Mouse (Mus musculus): ENCODE measurements around the gene Hs3st3b1.

Hs3st3b1 gene

GRCm38 (mm10) chr11:63922091-63922621 is at the start of gene Hs3st3b1:
Hs3st3b1 (minus strand) TSS chr11:63922290.
- peak; percentile 95 for DNase-seq (ENCODE audit: low spot score in 2 of 2)

GRCm38 (mm10) chr11:63971462-63971861 is 49.4 kb upstream of the Hs3st3b1 start:
- no peak for DNase-seq (ENCODE audit: low spot score in 2 of 2)

DNA sequence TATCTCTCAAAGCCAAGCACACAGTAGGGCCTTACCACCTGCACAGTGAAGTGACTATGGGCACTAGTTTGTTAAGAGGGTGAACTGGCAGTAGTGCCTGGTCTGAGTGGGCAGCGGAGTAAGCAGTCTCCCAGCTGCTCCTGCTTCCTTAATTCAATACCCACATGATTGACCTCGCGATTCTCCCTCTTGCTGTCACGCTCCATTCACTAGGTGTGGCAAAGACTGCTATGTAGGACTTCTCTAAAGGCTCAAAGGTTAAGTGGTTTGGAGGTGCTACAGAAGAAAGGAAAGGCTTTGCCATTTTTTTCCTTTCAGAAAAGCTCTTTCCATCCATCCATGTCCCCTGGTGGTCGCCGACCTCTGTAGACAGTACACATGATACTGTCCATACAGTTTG is 48.7 kb upstream of the Hs3st3b1 start:
- DNase-seq (ENCODE audit: low spot score in 2 of 2): no peak

- DNase-seq (ENCODE audit: low spot score in 2 of 2): no peak
These were observed 47.3 kb upstream of the Hs3st3b1 start for GRCm38 (mm10) chr11:63969205-63969910.

DNA sequence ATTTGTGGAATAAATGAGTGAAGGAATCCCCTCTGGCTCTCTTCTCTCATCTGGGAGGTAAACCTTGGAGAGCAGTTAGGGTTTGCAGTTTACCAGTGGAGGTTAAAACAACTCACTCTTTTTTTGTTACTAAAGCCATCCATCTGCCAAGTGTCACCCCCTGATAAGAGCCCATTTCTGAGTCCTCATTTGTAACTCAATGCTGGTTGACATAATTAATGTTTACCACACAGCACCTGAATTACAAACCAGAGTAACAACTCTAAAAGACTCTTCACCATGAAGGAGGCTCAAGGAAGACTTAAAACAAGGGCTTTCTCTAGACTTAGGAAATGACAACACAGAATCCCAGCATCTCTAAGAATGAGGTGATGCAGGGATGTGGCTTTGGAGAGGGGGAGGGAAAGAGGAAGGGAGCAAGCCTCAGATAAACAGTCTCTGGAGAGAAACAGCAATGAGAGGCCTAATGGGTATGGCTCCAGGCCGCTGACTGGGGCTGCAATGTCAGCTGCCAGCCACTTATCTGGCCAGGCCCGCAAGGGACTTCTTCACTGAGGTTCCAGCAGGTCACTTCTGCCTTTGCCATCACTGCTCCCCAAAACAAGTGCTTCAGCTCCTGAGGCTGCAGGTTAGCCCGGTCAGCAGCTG is 46.4 kb upstream of the Hs3st3b1 start:
- no peak for DNase-seq (ENCODE audit: low spot score in 2 of 2)

- no peak for DNase-seq (ENCODE audit: low spot score in 2 of 2)
These were observed 45.7 kb upstream of the Hs3st3b1 start for GRCm38 (mm10) chr11:63967641-63968387.

DNA sequence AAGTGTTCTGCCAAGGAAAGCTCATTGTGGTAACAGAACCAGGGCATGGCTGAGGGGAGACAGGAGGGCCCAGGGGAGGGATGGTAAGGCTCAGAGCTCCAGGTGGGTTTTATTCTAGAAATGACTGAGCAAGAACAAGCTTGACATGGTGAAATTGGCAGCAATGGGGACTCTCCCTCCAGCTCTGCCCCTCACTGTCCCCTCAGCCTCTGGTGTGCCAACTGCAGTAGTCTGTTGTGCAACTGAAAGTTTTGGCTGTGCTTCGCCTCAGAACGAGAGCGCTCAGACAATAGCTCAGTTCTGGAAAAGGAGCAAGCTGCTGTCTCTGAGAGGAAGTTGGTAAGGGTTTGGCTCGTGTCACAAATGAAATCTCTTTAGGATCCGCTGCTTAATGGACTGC is 43.3 kb upstream of the Hs3st3b1 start:
- no peak for DNase-seq (ENCODE audit: low spot score in 2 of 2)

GRCm38 (mm10) chr11:63957207-63957606 is 35.1 kb upstream of the Hs3st3b1 start:
- DNase-seq (ENCODE audit: low spot score in 2 of 2): no peak

GRCm38 (mm10) chr11:63956748-63957147 is 34.7 kb upstream of the Hs3st3b1 start:
- no peak for DNase-seq (ENCODE audit: low spot score in 2 of 2)

GRCm38 (mm10) chr11:63953887-63954286 is 31.8 kb upstream of the Hs3st3b1 start:
- no peak for DNase-seq (ENCODE audit: low spot score in 2 of 2)

DNA sequence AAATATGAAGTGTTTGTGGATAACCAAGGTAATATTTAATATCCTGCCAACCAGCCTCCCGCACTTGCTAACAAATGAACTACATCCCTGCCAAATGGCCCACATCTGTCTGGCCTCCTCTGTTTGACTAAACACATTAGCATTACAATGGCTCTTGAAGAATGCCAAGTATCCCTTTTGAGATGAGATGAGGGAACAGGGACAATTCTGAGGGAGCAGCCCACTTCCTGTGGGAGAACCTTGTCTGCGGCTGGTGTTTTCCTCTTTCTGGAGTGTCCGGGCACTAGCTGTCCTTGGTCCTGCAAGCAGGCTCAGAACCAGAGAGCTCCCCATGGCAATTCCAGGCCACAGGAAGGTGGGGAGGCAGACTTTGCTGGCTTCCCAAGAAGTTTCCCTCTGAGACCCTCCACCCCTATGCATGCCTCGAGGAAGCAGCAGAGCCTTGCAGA is 30.7 kb upstream of the Hs3st3b1 start:
- DNase-seq (ENCODE audit: low spot score in 2 of 2): no peak

DNA sequence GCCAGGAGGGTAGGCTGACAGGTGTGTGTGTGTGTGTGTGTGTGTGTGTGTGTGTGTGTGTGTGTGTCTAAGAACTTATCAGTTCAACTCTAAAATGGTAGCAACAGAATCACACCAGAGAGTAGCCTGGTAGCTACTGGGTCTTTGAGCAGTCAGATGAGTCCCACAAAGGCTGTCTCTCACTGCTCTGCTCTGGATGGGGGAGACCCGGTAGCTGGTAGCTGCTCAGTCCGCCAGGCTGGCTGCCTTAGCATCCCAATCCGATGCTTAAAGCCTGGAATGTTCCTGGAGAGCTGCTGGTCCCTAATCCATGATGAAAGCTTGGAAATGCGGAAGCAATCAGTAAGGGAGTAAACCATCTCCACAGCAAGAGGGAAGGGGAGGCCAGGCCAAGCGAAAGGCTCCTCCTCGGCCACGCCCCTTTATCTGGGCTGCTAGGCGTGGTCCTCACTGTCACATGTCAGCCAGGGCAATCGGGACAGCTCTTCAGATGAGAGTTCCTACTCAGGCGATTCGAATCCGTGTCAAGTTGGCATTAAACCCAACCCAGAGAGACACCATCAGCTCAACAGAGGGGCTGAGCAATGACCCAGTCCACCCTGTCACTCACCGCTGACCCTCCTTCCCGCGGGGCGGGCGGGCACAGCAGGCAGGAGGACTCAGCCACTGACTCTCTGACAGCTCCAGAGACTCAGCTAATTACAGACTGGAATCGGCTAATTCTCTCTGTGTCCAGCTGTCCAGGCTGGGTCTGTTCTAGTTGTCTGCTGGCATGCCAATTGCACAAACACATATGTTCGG is 29.9 kb upstream of the Hs3st3b1 start:
- peak; percentile 63 to 67 for DNase-seq (ENCODE audit: low spot score in 2 of 2)

DNA sequence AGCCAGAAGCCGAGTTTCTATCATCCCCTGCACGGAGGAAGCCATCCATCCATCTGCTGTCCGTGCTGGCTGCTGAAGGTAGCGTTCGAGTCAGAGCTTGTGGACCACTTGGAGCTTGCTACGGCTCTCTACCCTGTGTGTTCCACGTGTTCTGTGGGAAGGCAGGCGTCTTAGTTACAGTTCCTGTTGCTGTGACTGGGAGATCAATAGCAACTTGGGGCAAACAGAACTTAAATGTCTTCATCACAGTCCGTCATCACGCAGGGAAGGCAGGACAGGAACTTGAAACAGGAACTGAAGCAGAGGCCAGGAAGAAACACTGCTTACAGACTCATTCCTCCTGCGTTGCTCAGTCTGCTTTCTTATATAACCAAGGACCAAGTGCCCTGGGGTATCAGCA is 26.3 kb upstream of the Hs3st3b1 start:
- no peak for DNase-seq (ENCODE audit: low spot score in 2 of 2)

GRCm38 (mm10) chr11:63947024-63947423 is 24.9 kb upstream of the Hs3st3b1 start:
- DNase-seq (ENCODE audit: low spot score in 2 of 2): peak in 1 of 2 experiments; percentile 44

- no peak for DNase-seq (ENCODE audit: low spot score in 2 of 2)
These were observed 21.9 kb upstream of the Hs3st3b1 start for GRCm38 (mm10) chr11:63943947-63944346.

DNA sequence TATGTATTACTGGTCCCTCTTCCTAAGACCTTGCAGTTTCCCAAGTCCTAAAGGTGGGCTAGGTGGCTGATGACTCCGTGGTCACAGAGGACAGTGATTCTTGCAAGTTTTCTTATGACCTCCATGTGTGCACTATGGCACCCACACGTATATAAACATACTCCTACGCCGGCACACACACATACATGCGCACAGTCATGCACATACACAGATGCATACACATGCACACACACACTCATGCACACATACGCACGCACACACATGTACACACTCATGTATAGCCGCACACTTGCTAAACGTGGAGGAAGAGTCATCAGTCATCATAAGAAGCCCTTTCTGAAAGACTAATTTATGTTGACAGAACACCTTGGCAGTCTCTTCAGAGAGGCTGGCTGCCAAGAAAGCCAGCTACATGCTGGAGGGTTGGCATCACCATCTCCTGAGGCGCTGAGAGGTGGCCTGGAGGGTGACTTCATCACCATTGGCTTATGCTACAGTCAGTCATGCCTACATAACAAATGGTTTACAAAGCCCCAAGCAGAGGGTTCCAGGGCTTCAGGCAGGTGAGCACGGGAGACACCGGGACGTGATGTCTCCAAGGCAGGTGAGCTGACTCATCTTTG is 21.3 kb upstream of the Hs3st3b1 start:
- no peak for DNase-seq (ENCODE audit: low spot score in 2 of 2)

- DNase-seq (ENCODE audit: low spot score in 2 of 2): no peak
These were observed 20.1 kb upstream of the Hs3st3b1 start for GRCm38 (mm10) chr11:63942177-63942576.

DNA sequence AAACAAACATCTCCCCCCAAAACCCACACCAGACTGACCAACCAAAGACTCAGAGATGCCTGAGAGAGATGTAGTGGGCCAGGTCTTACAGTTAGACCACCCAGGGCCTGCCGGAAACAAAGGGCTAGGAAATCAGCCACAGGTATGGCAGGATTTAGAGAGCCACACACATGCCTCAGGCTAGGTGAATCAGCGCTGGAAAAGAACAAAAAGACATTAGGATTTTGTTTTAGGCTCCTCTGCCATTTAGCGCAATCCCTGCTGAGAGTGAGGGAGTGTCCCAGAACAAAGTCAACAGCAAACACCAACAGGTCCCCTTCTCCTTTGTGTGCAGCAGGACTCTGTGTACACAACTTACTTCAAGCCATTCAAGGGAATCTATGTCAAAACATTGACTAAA is 14.6 kb upstream of the Hs3st3b1 start:
- DNase-seq (ENCODE audit: low spot score in 2 of 2): no peak

GRCm38 (mm10) chr11:63926901-63927300 is 4.8 kb upstream of the Hs3st3b1 start:
- DNase-seq (ENCODE audit: low spot score in 2 of 2): no peak

GRCm38 (mm10) chr11:63925161-63925582 is 3.1 kb upstream of the Hs3st3b1 start:
- peak; percentile 74 to 79 for DNase-seq (ENCODE audit: low spot score in 2 of 2)

All from heart, adult 9 months (tissue).